Mouse (Mus musculus) C2C12 (cell line): ENCODE data around the gene Slc17a1.

Experiments
- CEBPB ChIP-seq: IDR thresholded peaks from one replicate; pipeline ENCODE4 v1.6.1; 2011; ENCODE audit warnings: low read depth, mild to moderate bottlenecking, control low read depth, moderate library complexity
- CTCF ChIP-seq: IDR thresholded peaks from one replicate; pipeline ENCODE4 v1.5.1; 2011; ENCODE audit not compliant: control insufficient read depth, insufficient read depth, insufficient read length
- MAX ChIP-seq: IDR thresholded peaks from one replicate; pipeline ENCODE4 v1.6.1; 2011; ENCODE audit warnings: mild to moderate bottlenecking, control low read depth

GRCm38 (mm10) chr13:23867405-23867804 is at the start of gene Slc17a1:
- no peak for TF ChIP-seq CEBPB
- no peak for TF ChIP-seq MAX
- no peak for TF ChIP-seq CTCF
